Mouse (Mus musculus) embryonic facial prominence, embryonic 13.5 days (tissue): ENCODE data around the gene Hsp90aa1. TPM values are rescaled to one million over a fixed set of nuclear protein-coding genes. Genes with fewer than 3 reads are reported as not detected.
"Not testable (repeated sequence)": the region's sequence is repeated elsewhere in the genome, so short reads cannot be mapped to it uniquely, and the experiment has no call there.

Source experiments
- ATAC-seq: fragments of 200-750 bp; cut with Nextera tagmentation; 2 replicates; pipeline ENCODE4 v1.8.0; 2017; ENCODE audit warnings: low read depth; ENCODE audit not compliant: insufficient number of reproducible peaks, insufficient read depth, low FRiP score, low TSS enrichment
- H3K27ac ChIP-seq: fragments of 300-500 bp; sonication (generic); 2 replicates; pipeline ENCODE4 v1.5.1; 2015; ENCODE audit warnings: moderate library complexity, mild to moderate bottlenecking, inconsistent platforms
- H3K27me3 ChIP-seq: fragments of 300-500 bp; sonication (generic); 2 replicates; pipeline ENCODE4 v1.6.1; 2015; ENCODE audit warnings: mild to moderate bottlenecking, inconsistent platforms
- H3K36me3 ChIP-seq: fragments of 300-500 bp; sonication (generic); 2 replicates; pipeline ENCODE4 v1.6.1; 2015; ENCODE audit warnings: mild to moderate bottlenecking, inconsistent platforms
- H3K4me1 ChIP-seq: fragments of 300-500 bp; sonication (generic); 2 replicates; pipeline ENCODE4 v1.6.1; 2015; ENCODE audit warnings: inconsistent platforms
- H3K4me2 ChIP-seq: fragments of 300-500 bp; sonication (generic); 2 replicates; pipeline ENCODE4 v1.6.1; 2015; ENCODE audit warnings: moderate library complexity, mild to moderate bottlenecking, inconsistent platforms
- H3K4me3 ChIP-seq: fragments of 300-500 bp; sonication (generic); 2 replicates; pipeline ENCODE4 v1.5.1; 2015; ENCODE audit warnings: mild to moderate bottlenecking, inconsistent platforms
- H3K9ac ChIP-seq: fragments of 300-500 bp; sonication (generic); 2 replicates; pipeline ENCODE4 v1.6.1; 2015; ENCODE audit warnings: mild to moderate bottlenecking, inconsistent platforms
- H3K9me3 ChIP-seq: fragments of 300-500 bp; sonication (generic); 2 replicates; pipeline ENCODE4 v1.6.1; 2016; ENCODE audit warnings: inconsistent platforms
- WGBS: fragments of 180-500 bp; shearing (Covaris S2); methylation state at CpG from one replicate; pipeline ENCODE4 v1.1.7; 2015; ENCODE audit warnings: mixed read lengths; 5-methylcytosine and 5-hydroxymethylcytosine counted together
- polyA plus RNA-seq: library from polyadenylated mRNA; unstranded; fragments of >200 nt; fragmentation: Nextera tagmentation; extraction: Ambion mirVana; gene quantifications from 2 replicates; pipeline ENCODE4 v1.2.1, GENCODE M21; 2015

The Hsp90aa1 gene
- polyA plus RNA-seq, 1 experiment from 2014 or later: 849 TPM

- Histone ChIP-seq H3K4me1 (no peaks in the 10 kb centered on the region), H3K4me2 (no peak overlapping the region), H3K27me3 (peaks cover 1% of the 10 kb centered on the region; the same call in 1 of the 2 replicates), H3K9ac (no peak overlapping the region), H3K27ac (no peak overlapping the region), H3K9me3 (no peaks in the 10 kb centered on the region), H3K36me3 (no peaks in the 10 kb centered on the region), H3K4me3 (no peak overlapping the region)
- WGBS: 91% methylated on average over 6 of the region's 6 CpGs
- no peak for ATAC-seq
These were observed 11.3 kb upstream of the Hsp90aa1 start for GRCm38 (mm10) chr12:110713784-110714183.

DNA sequence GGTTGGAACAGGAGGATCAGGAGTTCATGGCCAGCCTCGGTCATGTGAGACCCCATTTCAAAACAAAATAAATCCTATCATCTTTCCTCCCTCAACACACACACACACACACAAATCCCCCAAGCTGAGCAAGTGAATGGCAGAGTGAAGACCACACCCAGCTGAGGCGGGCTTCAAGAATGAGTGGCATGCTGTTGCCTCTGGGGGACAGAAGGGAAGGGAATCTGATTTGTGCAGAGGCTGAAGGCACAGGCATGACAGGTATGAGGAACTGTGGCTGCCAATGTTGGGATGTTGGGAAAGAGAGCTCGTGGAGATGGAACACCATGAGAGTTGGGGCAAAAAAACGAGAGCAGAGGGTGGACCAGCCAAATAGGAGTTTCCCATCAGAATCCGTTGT, 8.7 kb upstream of the Hsp90aa1 start:
- Histone ChIP-seq H3K27me3 (no peaks in the 10 kb centered on the region), H3K36me3 (no peaks in the 10 kb centered on the region), H3K4me2 (no peak overlapping the region), H3K4me3 (no peak overlapping the region), H3K27ac (no peak overlapping the region), H3K9me3 (no peaks in the 10 kb centered on the region), H3K9ac (no peak overlapping the region), H3K4me1 (peaks cover 8% of the 10 kb centered on the region)
- ATAC-seq: no peak
- 58% methylated on average over 5 of the region's 5 CpGs for WGBS

- no peaks in the 10 kb centered on the region for H3K36me3 ChIP-seq
- no peak overlapping the region for H3K9ac ChIP-seq
- no peaks in the 10 kb centered on the region for H3K27me3 ChIP-seq
- H3K4me2 ChIP-seq: no peak overlapping the region
- H3K27ac ChIP-seq: no peak overlapping the region
- ATAC-seq: no peak
- H3K4me3 ChIP-seq: no peak overlapping the region
- H3K4me1 ChIP-seq: peaks cover 22% of the 10 kb centered on the region
- WGBS: 76% methylated on average over 7 of the region's 7 CpGs
- no peaks in the 10 kb centered on the region for H3K9me3 ChIP-seq
These were observed 4.9 kb upstream of the Hsp90aa1 start for GRCm38 (mm10) chr12:110707451-110707850.

- Histone ChIP-seq H3K4me1 (peaks cover 22% of the 10 kb centered on the region), H3K27me3 (no peaks in the 10 kb centered on the region), H3K4me3 (peak overlapping the region; percentile 40), H3K36me3 (no peaks in the 10 kb centered on the region), H3K9me3 (no peaks in the 10 kb centered on the region), H3K9ac (peak overlapping the region; percentile 61), H3K27ac (peak overlapping the region; percentile 28; the same call in 1 of the 2 replicates), H3K4me2 (peak overlapping the region; percentile 67)
- WGBS: under 1% methylated on average over 27 of the region's 27 CpGs
- ATAC-seq: no peak; the same call in 1 of the 2 replicates
These were observed 4.1 kb upstream of the Hsp90aa1 start for GRCm38 (mm10) chr12:110706337-110707231.

DNA sequence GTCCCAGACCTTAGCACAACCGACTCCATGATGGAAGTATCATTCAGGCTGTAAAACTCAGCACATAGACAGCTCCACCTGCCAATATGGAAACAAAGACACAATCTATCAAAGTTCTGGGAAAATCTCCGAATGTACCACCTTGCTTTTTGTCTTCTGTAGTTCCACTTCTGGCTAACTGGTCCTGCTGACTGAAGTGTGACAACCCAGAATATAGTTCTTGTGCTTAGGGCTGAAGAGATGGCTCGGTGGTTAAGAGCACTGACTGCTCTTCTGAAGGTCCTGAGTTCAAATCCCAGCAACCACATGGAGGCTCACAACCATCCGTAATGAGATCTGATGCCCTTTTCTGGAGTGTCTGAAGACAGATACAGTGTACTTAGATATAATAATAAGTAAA, 2.9 kb upstream of the Hsp90aa1 start:
- WGBS: 84% methylated on average over 4 of the region's 4 CpGs
- not testable (repeated sequence) for H3K27ac ChIP-seq, H3K4me3 ChIP-seq, H3K9ac ChIP-seq, H3K9me3 ChIP-seq, ATAC-seq, H3K36me3 ChIP-seq, H3K27me3 ChIP-seq, H3K4me2 ChIP-seq
- H3K4me1 ChIP-seq: peaks cover 27% of the 10 kb centered on the region

GRCm38 (mm10) chr12:110703682-110704081, 1.2 kb upstream of the Hsp90aa1 start:
- WGBS: 68% methylated on average over 7 of the region's 7 CpGs
- no peaks in the 10 kb centered on the region for H3K27me3 ChIP-seq
- H3K27ac ChIP-seq: no peak overlapping the region
- H3K4me2 ChIP-seq: no peak overlapping the region
- H3K4me3 ChIP-seq: no peak overlapping the region
- H3K4me1 ChIP-seq: peaks cover 27% of the 10 kb centered on the region
- ATAC-seq: no peak
- no peak overlapping the region for H3K9ac ChIP-seq
- H3K36me3 ChIP-seq: no peaks in the 10 kb centered on the region
- no peaks in the 10 kb centered on the region for H3K9me3 ChIP-seq

GRCm38 (mm10) chr12:110703008-110703471, 512 bp upstream of the Hsp90aa1 start:
- 0 out of 2 replicates have a peak overlapping the region, but pooled peaks have one; percentile 9 for H3K4me3 ChIP-seq
- peaks cover 27% of the 10 kb centered on the region for H3K4me1 ChIP-seq
- H3K27ac ChIP-seq: no peak overlapping the region
- H3K9me3 ChIP-seq: no peaks in the 10 kb centered on the region
- no peaks in the 10 kb centered on the region for H3K27me3 ChIP-seq
- H3K9ac ChIP-seq: 0 out of 2 replicates have a peak overlapping the region, but pooled peaks have one; percentile 21
- whole genome bisulfite sequencing: 23% methylated on average over 8 of the region's 8 CpGs
- H3K4me2 ChIP-seq: no peak overlapping the region
- no peak; the same call in 1 of the 2 replicates for ATAC-seq
- H3K36me3 ChIP-seq: no peaks in the 10 kb centered on the region

GRCm38 (mm10) chr12:110701363-110701762, 1.2 kb downstream of the Hsp90aa1 start:
- WGBS: 18% methylated on average over 3 of the region's 3 CpGs
- H3K36me3 ChIP-seq, H3K4me2 ChIP-seq, H3K27ac ChIP-seq, H3K9ac ChIP-seq, H3K4me3 ChIP-seq, H3K9me3 ChIP-seq, H3K27me3 ChIP-seq, ATAC-seq: not testable (repeated sequence)
- peaks cover 25% of the 10 kb centered on the region for H3K4me1 ChIP-seq

GRCm38 (mm10) chr12:110700730-110701129, 1.8 kb downstream of the Hsp90aa1 start:
- no peak overlapping the region for H3K9ac ChIP-seq
- no peaks in the 10 kb centered on the region for H3K36me3 ChIP-seq
- no peak for ATAC-seq
- no peaks in the 10 kb centered on the region for H3K27me3 ChIP-seq
- no peaks in the 10 kb centered on the region for H3K9me3 ChIP-seq
- H3K4me1 ChIP-seq: peaks cover 19% of the 10 kb centered on the region
- no peak overlapping the region for H3K4me3 ChIP-seq
- WGBS: 57% methylated on average over 2 of the region's 2 CpGs
- H3K4me2 ChIP-seq: no peak overlapping the region
- no peak overlapping the region for H3K27ac ChIP-seq

- H3K9ac ChIP-seq: 0 out of 2 replicates have a peak overlapping the region, but pooled peaks have one; percentile 32
- H3K27me3 ChIP-seq: no peaks in the 10 kb centered on the region
- no peak overlapping the region for H3K4me2 ChIP-seq
- no peak overlapping the region for H3K4me3 ChIP-seq
- no peak for ATAC-seq
- 57% methylated on average over 2 of the region's 2 CpGs for WGBS
- H3K36me3 ChIP-seq: peaks cover 7% of the 10 kb centered on the region
- peaks cover 27% of the 10 kb centered on the region for H3K4me1 ChIP-seq
- no peaks in the 10 kb centered on the region for H3K9me3 ChIP-seq
- H3K27ac ChIP-seq: no peak overlapping the region
These were observed 3.4 kb downstream of the Hsp90aa1 start for GRCm38 (mm10) chr12:110699171-110699547.

- Histone ChIP-seq H3K4me2 (no peak overlapping the region; the same call in 1 of the 2 replicates), H3K9me3 (no peaks in the 10 kb centered on the region), H3K4me1 (peaks cover 27% of the 10 kb centered on the region), H3K27me3 (no peaks in the 10 kb centered on the region), H3K9ac (0 out of 2 replicates have a peak overlapping the region, but pooled peaks have one; percentile 32), H3K27ac (no peak overlapping the region), H3K4me3 (no peak overlapping the region), H3K36me3 (peaks cover 10% of the 10 kb centered on the region)
- 42% methylated on average over 15 of the region's 15 CpGs for WGBS
- ATAC-seq: no peak
These were observed 3.9 kb downstream of the Hsp90aa1 start for GRCm38 (mm10) chr12:110698523-110699170.
